ENCODE assay signal across 8 mouse cellular contexts in the genomic region with DNA sequence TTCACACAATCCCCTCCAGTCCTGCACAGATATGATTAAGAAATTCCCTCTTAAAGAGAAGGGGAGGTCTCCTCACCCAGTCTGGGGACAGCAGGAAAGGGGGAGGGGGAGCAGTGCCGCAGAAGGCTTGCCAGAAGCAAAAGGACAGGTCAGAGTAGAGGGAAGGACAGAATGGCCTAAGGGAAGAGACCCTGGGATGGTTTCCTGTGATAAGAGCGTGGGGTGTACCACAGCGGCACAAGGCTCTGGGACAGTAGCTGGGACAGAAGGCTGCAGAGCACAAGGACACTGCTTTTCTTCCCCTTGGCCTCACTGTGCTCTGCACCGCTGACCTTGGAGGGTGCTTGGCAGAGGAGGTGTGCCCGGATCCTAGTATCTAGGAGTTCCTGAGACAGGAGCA. TPM values are rescaled to one million over a fixed set of nuclear protein-coding genes. Genes with fewer than 3 reads are reported as not detected.
DNase-seq lines count a peak whose midpoint lies in the region; ATAC-seq and TF ChIP-seq lines count a peak whose summit lies in the region.

No protein-coding gene starts in this region.

- no peaks in the 10 kb centered on the region for H3K36me3 ChIP-seq in CH12.LX (replicated peaks in 1 of 2; ENCODE audit: control insufficient read depth in 1 of 2, insufficient read depth in 1 of 2, low read length in 1 of 2)
- no peaks in the 10 kb centered on the region for H3K36me3 ChIP-seq in forebrain, postnatal 0 days (ENCODE audit: insufficient read depth)
- no peaks in the 10 kb centered on the region for H3K36me3 ChIP-seq in liver, embryonic 14.5 days (replicated peaks; ENCODE audit: control insufficient read depth, insufficient read depth, low read depth)

- no peak for ATAC-seq in forebrain, postnatal 0 days
- ATAC-seq in liver, embryonic 14.5 days (ENCODE audit: insufficient read depth): peak; percentile 46

- H3K4me2 ChIP-seq in CH12.LX (ENCODE audit: insufficient read depth, low read depth, poor library complexity, severe bottlenecking): peak overlapping the region; percentile 42; the same call in 1 of the 2 replicates
- H3K4me2 ChIP-seq in forebrain, postnatal 0 days (ENCODE audit: low read depth): no peak overlapping the region
- peak overlapping the region; percentile 66 for H3K4me2 ChIP-seq in liver, embryonic 14.5 days (ENCODE audit: low read depth)

- DNase-seq in 416B (ENCODE audit: low read depth) (peak; percentile 96), CH12.LX (ENCODE audit: extremely low read depth) (no peak)
- no peak for DNase-seq in forebrain, postnatal 0 days
- no peak for DNase-seq in liver, embryonic 14.5 days (ENCODE audit: low read depth in 3 of 3, low spot score in 3 of 3)
- no peak for DNase-seq in left cerebral cortex, adult 9 months (ENCODE audit: low spot score in 2 of 2)
- DNase-seq in cerebellum, postnatal 36 days: no peak
- DNase-seq in frontal cortex, postnatal 36 days (ENCODE audit: low spot score in 2 of 2): no peak
- no peak for DNase-seq in lung, postnatal 4 days

- no peak overlapping the region for H3K9ac ChIP-seq in CH12.LX (ENCODE audit: insufficient read depth, low read depth)
- H3K9ac ChIP-seq in forebrain, postnatal 0 days: 0 out of 2 replicates have a peak overlapping the region, but pooled peaks have one; percentile 40
- peak overlapping the region; percentile 56 for H3K9ac ChIP-seq in liver, embryonic 14.5 days (replicated peaks)

- dilution Hi-C loops in CH12.LX (cut with MboI; ENCODE audit: extremely low pct_ligation_motif_present, extremely low pct_unique_long_range_greater_than_20kb, low sequenced_read_pairs): no loop called here

- WGBS in forebrain, postnatal 0 days: 45% methylated on average over 5 of the region's 5 CpGs
- WGBS in liver, embryonic 14.5 days (ENCODE audit: insufficient replicate concordance): 7% methylated on average over 5 of the region's 5 CpGs

- TF ChIP-seq POLR2A in CH12.LX (IDR thresholded peaks at IDR 0.05; ENCODE audit: low read depth, low read length): no peak

- H3K79me2 ChIP-seq in CH12.LX (replicated peaks; ENCODE audit: control insufficient read depth, extremely low read depth, insufficient read depth, poor library complexity, severe bottlenecking): no peaks in the 10 kb centered on the region

- H3K4me1 ChIP-seq in CH12.LX (ENCODE audit: control insufficient read depth in 1 of 2, insufficient read depth in 2 of 2): peaks cover 32 to 44% of the 10 kb centered on the region in 2 experiments
- H3K4me1 ChIP-seq in forebrain, postnatal 0 days (ENCODE audit: insufficient read depth): 0 out of 2 replicates have a peak, but pooled peaks cover 15% of the 10 kb centered on the region
- H3K4me1 ChIP-seq in liver, embryonic 14.5 days (replicated peaks; ENCODE audit: control insufficient read depth in 2 of 2, insufficient read depth in 2 of 2, low read length in 1 of 2): peaks cover 33 to 51% of the 10 kb centered on the region in 2 experiments

- H3K9me3 ChIP-seq in CH12.LX (replicated peaks; ENCODE audit: low read length): peaks cover 2% of the 10 kb centered on the region
- H3K9me3 ChIP-seq in forebrain, postnatal 0 days (ENCODE audit: low read length): no peaks in the 10 kb centered on the region
- no peaks in the 10 kb centered on the region for H3K9me3 ChIP-seq in liver, embryonic 14.5 days (ENCODE audit: control insufficient read depth, low read length)

- no peak for TF ChIP-seq EP300 in CH12.LX (IDR thresholded peaks at IDR 0.05; ENCODE audit: low read length)
- no peak for TF ChIP-seq EP300 in liver, embryonic 14.5 days (IDR thresholded peaks at IDR 0.05; ENCODE audit: low read depth)

- no peak overlapping the region for H3K27ac ChIP-seq in CH12.LX (ENCODE audit: insufficient read depth, low read depth)
- peak overlapping the region; percentile 67 for H3K27ac ChIP-seq in forebrain, postnatal 0 days (ENCODE audit: low read depth, low read length)
- no peak overlapping the region; the same call in 1 of the 2 replicates for H3K27ac ChIP-seq in liver, embryonic 14.5 days

- TF ChIP-seq RAD21 in CH12.LX (IDR thresholded peaks at IDR 0.05; ENCODE audit: low read depth, low read length): no peak

- H3K27me3 ChIP-seq in CH12.LX (replicated peaks): no peaks in the 10 kb centered on the region
- no peaks in the 10 kb centered on the region for H3K27me3 ChIP-seq in forebrain, postnatal 0 days (ENCODE audit: insufficient read depth, low read length)
- no peaks in the 10 kb centered on the region for H3K27me3 ChIP-seq in liver, embryonic 14.5 days (ENCODE audit: control insufficient read depth, insufficient read depth, low read length)

- no peak overlapping the region for H3K4me3 ChIP-seq in CH12.LX (replicated peaks in 1 of 3; ENCODE audit: low read depth in 2 of 3, low read length in 2 of 3, poor library complexity in 1 of 3)
- no peak overlapping the region for H3K4me3 ChIP-seq in forebrain, postnatal 0 days (ENCODE audit: low read depth, low read length)
- no peak overlapping the region; a peak in 1 of 4 replicates for H3K4me3 ChIP-seq in liver, embryonic 14.5 days (ENCODE audit: insufficient read depth in 1 of 2, low read depth in 2 of 2, low read length in 2 of 2)

- TF ChIP-seq CTCF in CH12.LX (conservative IDR thresholded peaks at IDR 0.05 in 1 of 2, IDR thresholded peaks at IDR 0.05 in 1 of 2; ENCODE audit: low read depth in 2 of 2, low read length in 2 of 2): no peak
- TF ChIP-seq CTCF in forebrain, postnatal 0 days (IDR thresholded peaks at IDR 0.05; ENCODE audit: low read depth): no peak
- no peak for TF ChIP-seq CTCF in liver, embryonic 14.5 days (IDR thresholded peaks at IDR 0.05; ENCODE audit: low read depth)

- in situ Hi-C loops in CH12.LX (cut with MboI; ENCODE audit: low pct_ligation_motif_present, low pct_unique_long_range_greater_than_20kb, low sequenced_read_pairs): no loop called here

TF ChIP-seq in CH12.LX, 34 proteins besides CTCF, POLR2A, EP300 and RAD21:
- no peak for TF ChIP-seq POLR2AphosphoS2 (IDR thresholded peaks at IDR 0.05; ENCODE audit: low read depth, low read length)
- no peak for TF ChIP-seq SIN3A (IDR thresholded peaks at IDR 0.05; ENCODE audit: low read length)
- TF ChIP-seq JUND (conservative IDR thresholded peaks at IDR 0.05; ENCODE audit: low read depth, low read length): no peak
- TF ChIP-seq NELFE (IDR thresholded peaks at IDR 0.05; ENCODE audit: low read depth, low read length): no peak
- TF ChIP-seq TCF12 (IDR thresholded peaks at IDR 0.05; ENCODE audit: low read depth, low read length): no peak
- no peak for TF ChIP-seq TBP (conservative IDR thresholded peaks at IDR 0.05; ENCODE audit: low read depth, low read length)
- no peak for TF ChIP-seq MEF2A (IDR thresholded peaks at IDR 0.05; ENCODE audit: borderline replicate concordance, low read depth, low read length)
- TF ChIP-seq ZNF384 (IDR thresholded peaks at IDR 0.05; ENCODE audit: low read depth, low read length): no peak
- no peak for TF ChIP-seq MAX (IDR thresholded peaks at IDR 0.05; ENCODE audit: low read length)
- TF ChIP-seq MAFK (IDR thresholded peaks at IDR 0.05; ENCODE audit: insufficient replicate concordance, low read length): no peak
- no peak for TF ChIP-seq E2F4 (IDR thresholded peaks at IDR 0.05; ENCODE audit: insufficient replicate concordance, low read depth, low read length)
- TF ChIP-seq NRF1 (IDR thresholded peaks at IDR 0.05; ENCODE audit: low read depth, low read length): no peak
- TF ChIP-seq ETS1 (conservative IDR thresholded peaks at IDR 0.05; ENCODE audit: low read depth, low read length): no peak
- no peak for TF ChIP-seq USF2 (conservative IDR thresholded peaks at IDR 0.05; ENCODE audit: low read depth, low read length)
- no peak for TF ChIP-seq GABPA (IDR thresholded peaks at IDR 0.05; ENCODE audit: insufficient replicate concordance, low read depth, low read length)
- TF ChIP-seq KAT2A (IDR thresholded peaks at IDR 0.05; ENCODE audit: insufficient replicate concordance, low read length): no peak
- TF ChIP-seq BHLHE40 (IDR thresholded peaks at IDR 0.05; ENCODE audit: low read depth, low read length): no peak
- no peak for TF ChIP-seq CHD1 (IDR thresholded peaks at IDR 0.05; ENCODE audit: low read depth, low read length)
- TF ChIP-seq JUN (IDR thresholded peaks at IDR 0.05; ENCODE audit: insufficient read depth, low read depth, low read length): no peak
- no peak for TF ChIP-seq USF1 (IDR thresholded peaks at IDR 0.05; ENCODE audit: low read depth, low read length)

RNA-seq across cellular contexts. Expression of a gene that starts 31.8 kb away (rescaled TPM):
- total RNA-seq in CH12.LX (2012; rRNA removed) (3.5 and 3.7 TPM in 2 replicates), CH12.LX (2014; rRNA removed) (1.0 and 1.3 TPM in 2 replicates)
- polyA plus RNA-seq in CH12.LX (2012; ENCODE audit: insufficient read length, low read depth): 1.9 and 3.5 TPM in 2 replicates
- total RNA-seq in forebrain, postnatal 0 days (2014; rRNA removed): 57.4 and 58.5 TPM in 2 replicates
- 20.5 and 28.0 TPM in 2 replicates for polyA plus RNA-seq in forebrain, postnatal 0 days (2015; fragmentation: Nextera tagmentation; extraction: Ambion mirVana)
- 5.7 and 6.0 TPM in 2 replicates for polyA plus RNA-seq in liver, embryonic 14.5 days (2012; rRNA removed)
- polyA plus RNA-seq in liver, embryonic 14.5 days (2014; fragmentation: Nextera tagmentation; extraction: Ambion mirVana): 3.7 and 4.4 TPM in 2 replicates
